Mouse (Mus musculus): ENCODE measurements around the gene Kcnd3. TPM values are rescaled to one million over a fixed set of nuclear protein-coding genes. Genes with fewer than 3 reads are reported as not detected.

The Kcnd3 gene
- total RNA-seq, 4 experiments from 2014 or later: 10.1 to 14.5 (median 12.3) TPM

DNA sequence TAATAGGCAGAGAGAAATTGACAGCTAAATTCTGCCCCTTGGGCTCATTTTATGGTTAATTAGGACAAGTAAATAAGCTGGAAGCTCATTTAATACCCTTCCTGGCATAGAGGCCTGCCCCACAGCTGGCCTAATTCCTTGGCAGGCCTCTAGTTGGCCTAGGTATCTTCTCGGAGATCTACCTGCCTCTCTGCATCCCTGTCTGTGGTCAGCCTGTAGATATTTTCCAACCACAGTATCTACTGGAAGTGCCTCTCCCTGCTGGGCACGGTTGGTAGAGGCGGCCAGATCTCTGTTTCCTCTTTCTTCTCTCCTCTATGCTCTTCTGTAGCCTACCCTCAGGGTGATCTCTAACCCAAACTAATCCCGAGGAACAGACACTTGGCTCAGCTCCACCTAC, 267.8 kb downstream of the Kcnd3 start:
- DNase-seq (ENCODE audit: low spot score): no peak

DNA sequence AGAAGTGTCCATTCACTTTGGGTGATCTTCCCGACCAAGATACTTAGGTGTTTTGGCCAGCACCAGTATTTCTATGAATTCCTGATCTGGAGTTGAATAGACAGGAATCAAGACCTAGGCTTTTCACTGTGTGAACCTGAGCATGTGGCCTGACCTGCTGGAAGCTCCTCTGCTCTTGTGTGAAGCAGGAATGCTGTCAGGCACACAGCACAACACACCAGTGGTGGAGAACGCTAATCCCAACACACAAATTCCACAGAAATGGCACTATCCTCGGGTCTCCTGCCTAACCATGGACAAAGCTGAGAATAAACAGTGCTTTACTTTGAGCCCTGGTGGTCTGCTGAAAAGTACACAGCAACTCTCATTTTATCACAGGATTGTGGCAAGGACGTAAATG, 268.4 kb downstream of the Kcnd3 start:
- no peak for DNase-seq (ENCODE audit: low spot score)

DNA sequence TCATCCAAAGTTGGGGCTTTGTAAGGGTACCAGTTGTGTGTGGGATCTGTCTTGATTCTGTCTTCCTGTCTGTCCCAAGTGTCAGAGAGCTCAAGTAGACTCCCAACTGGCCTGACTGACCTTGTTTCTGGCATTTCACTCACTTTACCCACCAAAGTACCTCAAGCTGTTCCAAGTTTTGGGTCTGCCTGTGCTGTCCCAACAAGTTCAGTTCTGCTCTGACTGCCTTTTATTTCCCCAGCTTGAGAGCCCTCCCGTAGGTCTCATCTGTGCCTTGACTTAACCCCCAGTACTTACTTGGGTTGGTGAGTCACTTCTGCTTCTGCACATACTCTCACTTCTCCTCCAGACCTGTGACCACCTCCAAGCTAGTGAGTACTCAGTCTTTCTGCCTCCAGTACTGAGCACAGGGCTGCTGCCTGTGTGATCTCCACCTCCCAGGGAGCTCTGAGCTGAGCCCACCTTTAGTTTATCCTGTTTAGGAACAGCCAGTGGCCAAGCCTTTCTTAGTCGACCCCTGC, 269.6 kb downstream of the Kcnd3 start:
- DNase-seq (ENCODE audit: low spot score): no peak

DNA sequence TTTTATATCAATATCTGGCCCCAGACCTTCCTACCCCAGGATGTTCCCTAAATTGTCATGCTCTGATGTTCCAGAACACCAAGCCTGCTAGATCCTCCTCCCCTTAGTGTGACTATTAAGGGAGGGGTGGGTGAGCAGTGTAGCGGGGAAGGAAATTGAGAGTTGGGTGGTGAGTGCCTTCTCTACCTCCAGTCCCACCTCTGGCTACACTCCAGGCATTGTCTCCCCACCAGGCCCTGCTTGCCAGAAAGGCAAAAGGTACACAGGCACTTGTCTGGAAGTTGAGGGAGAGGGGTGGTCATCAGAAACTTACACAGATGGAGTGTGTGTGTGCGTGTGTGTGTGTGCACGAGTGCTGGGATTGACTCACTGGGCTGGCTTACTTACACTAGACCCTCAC, 270.4 kb downstream of the Kcnd3 start:
- no peak for DNase-seq (ENCODE audit: low spot score)

Other genes with a start within 250 kb of the Kcnd3 start
- 10 to 100 TPM in 2 of 4 experiments, 1 to 10 TPM in 2; 9.0 to 11.7 (median 10.7) TPM for gene Ddx20, start 235.2 kb downstream of the Kcnd3 start, total RNA-seq (2022)

Data from heart, adult 8-10 months (tissue).